Mouse (Mus musculus): ENCODE results near the gene Gm29797. TPM values are rescaled to one million over a fixed set of nuclear protein-coding genes. Genes with fewer than 3 reads are reported as not detected.

Gm29797 gene
- total RNA-seq (2017) = not detected in 2 replicates

- no peak for ATAC-seq (replicated peaks; ENCODE audit: low read depth, poor library complexity, severe bottlenecking)
These were observed at the start of gene Gm29797 for GRCm38 (mm10) chr2:181656734-181657133. Gene Gm29797, plus strand, starts transcription at chr2:181657034.

GRCm38 (mm10) chr2:181618761-181619495, 37.9 kb upstream of the Gm29797 start:
- no peak for ATAC-seq (replicated peaks; ENCODE audit: low read depth, poor library complexity, severe bottlenecking)

GRCm38 (mm10) chr2:181623401-181623800, 33.4 kb upstream of the Gm29797 start:
- peak; percentile 54; the same call in 1 of the 2 replicates for ATAC-seq (replicated peaks; ENCODE audit: low read depth, poor library complexity, severe bottlenecking)

- no peak for ATAC-seq (replicated peaks; ENCODE audit: low read depth, poor library complexity, severe bottlenecking)
These were observed 28.4 kb upstream of the Gm29797 start for GRCm38 (mm10) chr2:181628471-181628870.

GRCm38 (mm10) chr2:181632624-181633023, 24.2 kb upstream of the Gm29797 start:
- no peak for ATAC-seq (replicated peaks; ENCODE audit: low read depth, poor library complexity, severe bottlenecking)

- no peak for ATAC-seq (replicated peaks; ENCODE audit: low read depth, poor library complexity, severe bottlenecking)
These were observed 21.0 kb upstream of the Gm29797 start for GRCm38 (mm10) chr2:181635865-181636264.

GRCm38 (mm10) chr2:181644361-181644760, 12.5 kb upstream of the Gm29797 start:
- ATAC-seq (replicated peaks; ENCODE audit: low read depth, poor library complexity, severe bottlenecking) = peak; percentile 90

GRCm38 (mm10) chr2:181645666-181646065, 11.2 kb upstream of the Gm29797 start:
- ATAC-seq (replicated peaks; ENCODE audit: low read depth, poor library complexity, severe bottlenecking) = no peak

GRCm38 (mm10) chr2:181646626-181647472, 10.0 kb upstream of the Gm29797 start:
- no peak for ATAC-seq (replicated peaks; ENCODE audit: low read depth, poor library complexity, severe bottlenecking)

GRCm38 (mm10) chr2:181648926-181649325, 7.9 kb upstream of the Gm29797 start:
- ATAC-seq (replicated peaks; ENCODE audit: low read depth, poor library complexity, severe bottlenecking) = no peak

- ATAC-seq (replicated peaks; ENCODE audit: low read depth, poor library complexity, severe bottlenecking) = no peak
These were observed 3.8 kb upstream of the Gm29797 start for GRCm38 (mm10) chr2:181653065-181653464.

- no peak for ATAC-seq (replicated peaks; ENCODE audit: low read depth, poor library complexity, severe bottlenecking)
These were observed 3.3 kb upstream of the Gm29797 start for GRCm38 (mm10) chr2:181653523-181653922.

- no peak for ATAC-seq (replicated peaks; ENCODE audit: low read depth, poor library complexity, severe bottlenecking)
These were observed 607 bp downstream of the Gm29797 start for GRCm38 (mm10) chr2:181657441-181657840.

- ATAC-seq (replicated peaks; ENCODE audit: low read depth, poor library complexity, severe bottlenecking) = no peak
These were observed 1.7 kb downstream of the Gm29797 start for GRCm38 (mm10) chr2:181658528-181658927.

GRCm38 (mm10) chr2:181658930-181659555, 2.2 kb downstream of the Gm29797 start:
- peak; percentile 76 for ATAC-seq (replicated peaks; ENCODE audit: low read depth, poor library complexity, severe bottlenecking)

- peak; percentile 86 for ATAC-seq (replicated peaks; ENCODE audit: low read depth, poor library complexity, severe bottlenecking)
These were observed 2.8 kb downstream of the Gm29797 start for GRCm38 (mm10) chr2:181659609-181660055.

- ATAC-seq (replicated peaks; ENCODE audit: low read depth, poor library complexity, severe bottlenecking) = no peak
These were observed 5.9 kb downstream of the Gm29797 start for GRCm38 (mm10) chr2:181662620-181663297.

GRCm38 (mm10) chr2:181663298-181663630, 6.4 kb downstream of the Gm29797 start:
- 0 out of 2 replicates have a peak, but pooled peaks have one; percentile 3 for ATAC-seq (replicated peaks; ENCODE audit: low read depth, poor library complexity, severe bottlenecking)

GRCm38 (mm10) chr2:181670285-181670912, 13.6 kb downstream of the Gm29797 start:
- ATAC-seq (replicated peaks; ENCODE audit: low read depth, poor library complexity, severe bottlenecking) = peak; percentile 65

- no peak for ATAC-seq (replicated peaks; ENCODE audit: low read depth, poor library complexity, severe bottlenecking)
These were observed 14.1 kb downstream of the Gm29797 start for GRCm38 (mm10) chr2:181670913-181671311.

Measured in common myeloid progenitor, adult 5-6 weeks (primary cell).